Mouse (Mus musculus) layer of hippocampus, postnatal 14 days (tissue): Measurements from ENCODE around the gene Ptpn3. TPM values are rescaled to one million over a fixed set of nuclear protein-coding genes. Genes with fewer than 3 reads are reported as not detected.

ENCODE experiments used
- DNase-seq, 2 experiments: peaks; one replicate each; pipeline ENCODE4 v3.0.0; 2021 to 2022; ENCODE audit warnings: low spot score in 2 of 2, mixed read lengths in 1 of 2
- total RNA-seq, 2 experiments: library from RNA; stranded (reverse); gene quantifications; 2 replicates each; pipeline ENCODE4 v1.2.3; 2021

Ptpn3 gene
- total RNA-seq, 2 experiments from 2014 or later, result 60.3 to 62.6 TPM

DNA sequence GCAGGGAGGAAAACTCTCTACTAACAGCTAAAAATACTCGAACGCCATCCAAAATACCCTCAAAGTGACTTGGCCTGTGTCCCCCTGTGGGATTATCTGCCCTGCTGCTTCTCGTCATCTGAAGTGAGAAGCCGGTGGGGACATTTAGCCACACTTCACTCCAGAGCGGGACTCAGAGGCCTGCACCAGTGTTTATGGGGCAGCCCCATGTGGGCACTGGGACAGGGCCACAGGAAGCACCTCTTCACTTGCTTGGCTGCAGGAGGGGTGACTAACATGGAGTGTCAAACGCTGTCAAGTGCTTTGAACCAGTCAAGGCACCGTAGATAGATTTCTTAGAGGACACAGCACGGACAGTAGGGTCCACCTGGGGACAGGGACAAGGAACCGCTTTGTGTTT is 35.2 kb downstream of the Ptpn3 start:
- DNase-seq, result no peak

DNA sequence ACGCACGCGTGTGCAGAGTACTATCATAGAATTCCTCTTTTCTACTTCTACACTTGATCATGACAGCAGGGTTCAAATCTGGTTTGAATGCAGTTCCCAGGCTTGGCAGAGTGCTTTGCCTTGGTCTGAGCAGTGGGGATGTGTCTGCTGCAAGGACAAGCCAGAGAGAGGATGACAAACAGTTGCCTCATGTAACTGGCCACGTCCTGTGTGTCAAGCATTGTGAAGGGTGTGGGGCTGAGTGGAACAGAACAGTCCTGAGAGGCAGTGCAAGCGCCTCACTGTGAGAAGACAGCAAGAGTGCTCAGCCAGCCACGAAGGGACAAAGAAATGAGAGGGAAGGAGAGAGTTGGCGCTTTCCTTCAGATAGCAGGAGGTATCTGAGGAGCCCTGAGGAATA is 37.9 kb downstream of the Ptpn3 start:
- no peak for DNase-seq

GRCm38 (mm10) chr4:57263061-57263685 is 38.5 kb downstream of the Ptpn3 start:
- no peak for DNase-seq

GRCm38 (mm10) chr4:57262451-57262850 is 39.2 kb downstream of the Ptpn3 start:
- DNase-seq, result no peak

- no peak for DNase-seq
Observed at GRCm38 (mm10) chr4:57261813-57262212, 39.8 kb downstream of the Ptpn3 start.

- no peak for DNase-seq
Observed at GRCm38 (mm10) chr4:57258159-57259035, 43.2 kb downstream of the Ptpn3 start.

GRCm38 (mm10) chr4:57257409-57257808 is 44.2 kb downstream of the Ptpn3 start:
- no peak for DNase-seq

DNA sequence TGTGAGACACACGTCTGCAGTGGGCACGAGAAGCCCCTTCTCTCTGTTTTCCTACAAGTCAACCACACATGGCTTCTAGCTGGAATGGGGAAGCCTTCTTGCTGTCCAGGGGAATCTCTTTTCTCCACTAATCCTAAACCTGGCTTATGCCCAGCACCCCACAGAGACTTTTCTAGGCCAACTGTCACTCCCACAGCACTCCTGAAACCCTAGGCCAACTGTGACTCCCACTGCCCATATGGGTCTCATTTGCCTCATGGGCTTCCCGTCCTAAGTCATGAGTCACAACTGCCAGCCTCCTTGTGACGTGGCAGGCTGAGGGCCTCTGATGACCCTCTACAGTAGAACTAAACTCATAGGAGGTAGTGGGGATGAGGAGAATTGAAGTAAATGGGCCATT is 44.9 kb downstream of the Ptpn3 start:
- DNase-seq, result no peak

- no peak for DNase-seq
Observed at GRCm38 (mm10) chr4:57254412-57254811, 47.2 kb downstream of the Ptpn3 start.

DNA sequence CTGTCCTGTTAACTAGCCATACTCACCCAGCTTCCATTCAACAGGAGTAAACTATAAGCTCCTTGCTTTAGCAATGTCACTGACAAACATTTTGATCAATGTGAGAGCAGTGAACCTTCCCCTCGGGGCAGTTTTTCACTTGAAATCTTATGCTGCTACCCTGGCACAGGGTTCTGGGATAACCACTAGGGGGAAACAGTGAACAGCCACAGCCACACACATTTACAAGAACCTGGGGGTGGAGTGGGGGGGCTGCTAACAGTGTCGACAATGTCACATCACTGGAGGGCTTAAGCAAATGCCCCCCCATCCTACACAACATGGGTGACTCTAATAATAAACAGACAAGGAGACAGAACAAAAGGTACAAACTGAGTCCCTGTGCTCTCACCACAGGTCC is 51.0 kb downstream of the Ptpn3 start:
- DNase-seq, result no peak

DNA sequence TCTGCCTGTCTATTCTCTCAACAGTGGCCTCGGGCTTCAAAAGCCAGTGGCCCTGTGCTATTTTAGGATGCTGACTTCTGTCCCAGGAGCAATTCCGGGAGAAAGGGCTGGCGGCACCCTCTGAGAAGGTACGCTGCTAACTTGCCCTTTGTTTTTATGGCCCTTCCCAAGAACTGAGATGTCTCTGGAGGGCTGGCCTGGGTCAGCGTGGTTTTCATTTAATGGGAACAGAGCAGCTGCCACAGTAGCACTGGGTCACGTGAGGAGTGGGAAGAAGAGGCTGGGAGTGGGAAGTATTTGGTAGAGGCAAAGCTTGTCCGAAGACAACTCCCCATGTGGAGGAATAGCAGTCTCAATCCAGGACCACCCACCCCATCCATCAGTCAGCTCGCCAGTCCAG is 52.5 kb downstream of the Ptpn3 start:
- no peak for DNase-seq

DNA sequence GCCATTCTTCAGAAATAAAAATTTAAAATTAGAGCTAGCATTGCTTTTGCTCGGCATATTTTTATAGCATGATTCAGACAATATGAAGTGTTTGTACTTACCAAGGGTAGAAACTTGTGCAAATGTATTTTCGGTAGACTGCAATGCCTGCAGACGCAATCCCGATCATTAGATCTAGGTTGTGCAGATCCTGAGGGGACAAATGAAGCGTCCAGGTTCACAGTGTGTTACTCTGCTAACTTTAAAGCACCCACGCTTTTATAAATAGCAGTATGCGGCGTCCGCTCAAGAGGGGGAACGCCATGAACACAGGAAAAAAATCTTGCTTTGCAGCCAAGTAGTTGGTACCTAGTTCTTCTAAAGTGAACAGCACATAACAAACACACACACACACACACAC is 56.8 kb downstream of the Ptpn3 start:
- DNase-seq, result no peak

GRCm38 (mm10) chr4:57243312-57243711 is 58.3 kb downstream of the Ptpn3 start:
- no peak for DNase-seq

GRCm38 (mm10) chr4:57240934-57241333 is 60.7 kb downstream of the Ptpn3 start:
- DNase-seq, result no peak

GRCm38 (mm10) chr4:57240100-57240499 is 61.5 kb downstream of the Ptpn3 start:
- no peak for DNase-seq

GRCm38 (mm10) chr4:57239112-57239511 is 62.5 kb downstream of the Ptpn3 start:
- DNase-seq, result no peak

DNA sequence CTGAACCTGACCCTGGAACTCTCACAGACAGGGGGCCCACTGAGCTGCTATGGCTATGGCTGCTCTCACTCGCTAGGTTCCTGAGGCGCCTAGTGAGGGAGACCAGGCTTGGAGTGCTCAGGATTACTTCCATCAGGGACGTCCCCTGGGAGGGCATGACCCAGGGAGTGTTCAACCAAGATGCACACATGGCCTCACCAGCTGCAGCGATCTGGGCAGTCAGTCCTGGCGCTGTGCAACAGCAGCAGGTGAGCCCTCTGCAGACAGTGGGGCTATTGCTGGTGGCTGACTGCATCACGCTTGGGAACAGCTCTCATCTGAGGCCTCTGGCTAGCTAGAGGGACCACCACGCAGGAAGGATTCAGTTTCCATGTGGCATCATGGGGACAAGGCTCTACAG is 63.5 kb downstream of the Ptpn3 start:
- no peak for DNase-seq

DNA sequence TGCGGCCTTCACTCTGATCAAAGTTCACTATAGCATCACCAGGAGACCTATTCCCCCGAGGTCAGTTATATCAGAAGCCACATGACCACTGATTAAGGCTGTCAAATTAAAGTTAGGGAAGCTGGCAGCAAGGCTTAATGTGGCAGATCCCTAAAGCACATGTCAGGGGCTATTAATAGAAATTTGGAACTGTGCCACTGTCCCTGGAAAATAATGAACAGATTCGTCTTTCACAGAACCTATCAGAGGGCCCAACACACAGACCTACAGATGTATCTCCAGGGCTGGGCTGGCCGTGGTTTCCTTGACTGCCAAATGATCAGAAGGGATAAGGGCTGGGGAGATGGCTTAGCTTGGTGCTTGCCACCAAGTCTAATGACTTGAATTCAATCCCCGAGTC is 65.1 kb downstream of the Ptpn3 start:
- no peak for DNase-seq

- DNase-seq, result no peak
Observed at GRCm38 (mm10) chr4:57235741-57236140, 65.9 kb downstream of the Ptpn3 start.

DNA sequence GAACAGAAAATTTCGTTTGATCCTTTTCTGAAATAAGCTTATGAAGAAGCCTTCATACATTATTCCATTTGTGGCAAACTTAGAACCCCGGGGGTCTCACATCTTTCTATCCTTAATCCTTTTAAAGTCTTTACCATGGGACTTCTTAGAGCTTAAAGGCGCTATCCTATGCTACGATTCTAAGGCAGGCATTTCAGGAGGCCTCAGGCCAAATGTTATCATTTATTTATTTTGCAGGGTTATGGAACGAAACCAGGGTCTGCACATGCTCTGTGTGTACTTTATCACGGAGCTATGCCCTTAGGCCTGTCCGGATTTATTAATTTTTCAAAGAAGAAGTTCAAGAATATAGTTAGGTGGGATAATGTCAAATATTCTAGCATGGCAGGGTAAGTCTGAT is 67.3 kb downstream of the Ptpn3 start:
- DNase-seq, result no peak

GRCm38 (mm10) chr4:57232439-57232838 is 69.2 kb downstream of the Ptpn3 start:
- no peak for DNase-seq

DNA sequence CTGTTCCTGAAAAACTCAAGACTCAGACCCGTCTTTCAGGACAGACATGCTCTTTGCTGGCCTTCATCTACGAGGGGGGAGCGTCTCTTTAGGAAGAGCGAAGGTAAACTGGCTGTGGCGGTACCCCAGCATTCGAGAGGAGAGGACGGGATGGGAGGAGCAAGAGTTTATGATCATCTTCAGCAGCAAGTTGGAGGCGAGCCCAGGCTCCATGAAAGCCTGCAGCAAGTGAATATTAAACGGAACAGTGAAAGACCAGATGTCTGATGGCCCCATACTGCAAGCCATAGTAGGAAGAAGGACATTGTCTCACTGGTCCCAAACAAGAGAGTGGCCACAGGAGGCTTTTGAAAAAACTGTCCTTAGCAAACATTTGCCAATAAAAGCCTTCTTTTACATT is 70.3 kb downstream of the Ptpn3 start:
- DNase-seq, result no peak

DNA sequence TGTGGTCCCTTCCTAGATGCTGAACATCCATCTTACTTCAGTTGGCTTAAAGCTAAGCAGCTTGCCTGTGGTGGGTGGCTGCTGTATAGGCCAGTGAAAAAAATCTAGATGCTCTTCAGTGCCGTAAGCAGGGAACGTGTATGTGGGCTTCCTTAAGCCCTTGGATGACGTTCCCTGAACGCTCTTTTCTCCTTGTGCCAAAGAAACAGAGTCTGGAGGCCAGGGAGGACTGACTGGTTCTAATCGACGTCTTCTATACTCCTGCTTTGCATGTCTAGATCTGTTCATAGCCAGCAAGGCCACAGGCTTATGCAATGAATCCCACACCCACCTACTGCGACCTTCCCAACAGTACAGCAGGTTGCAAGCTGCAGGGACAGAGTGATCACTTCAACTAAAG is 71.3 kb downstream of the Ptpn3 start:
- DNase-seq, result no peak
